Mouse (Mus musculus): Measurements from ENCODE around the gene Fermt2.
"Not testable (repeated sequence)": the region's sequence is repeated elsewhere in the genome, so short reads cannot be mapped to it uniquely, and the experiment has no call there.

Gene Fermt2

DNA sequence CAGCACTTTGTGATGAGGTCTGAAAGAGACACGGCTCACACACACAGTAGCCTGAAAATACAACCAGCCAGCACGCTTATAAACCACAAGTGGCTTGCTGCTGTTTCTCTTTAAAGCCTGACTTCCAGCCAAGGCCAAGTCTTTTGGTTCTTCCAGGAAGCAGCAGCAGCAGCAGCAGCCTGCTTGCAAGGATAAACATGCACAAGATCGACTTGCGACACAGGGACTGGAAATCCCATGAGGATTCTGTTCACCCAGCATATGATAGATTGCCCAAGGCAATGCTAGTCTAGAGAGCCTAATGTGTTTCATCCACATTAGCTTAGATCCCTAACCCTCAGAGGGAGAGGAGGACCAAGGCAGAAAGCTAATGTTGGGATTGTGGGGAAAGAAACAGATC is 22.0 kb downstream of the Fermt2 start:
- CTCF ChIA-PET = no interaction called here

- CTCF ChIA-PET = no interaction called here
Measured at GRCm38 (mm10) chr14:45507447-45507846, 22.5 kb downstream of the Fermt2 start.

GRCm38 (mm10) chr14:45507032-45507431 is 22.9 kb downstream of the Fermt2 start:
- CTCF ChIA-PET = no interaction called here

DNA sequence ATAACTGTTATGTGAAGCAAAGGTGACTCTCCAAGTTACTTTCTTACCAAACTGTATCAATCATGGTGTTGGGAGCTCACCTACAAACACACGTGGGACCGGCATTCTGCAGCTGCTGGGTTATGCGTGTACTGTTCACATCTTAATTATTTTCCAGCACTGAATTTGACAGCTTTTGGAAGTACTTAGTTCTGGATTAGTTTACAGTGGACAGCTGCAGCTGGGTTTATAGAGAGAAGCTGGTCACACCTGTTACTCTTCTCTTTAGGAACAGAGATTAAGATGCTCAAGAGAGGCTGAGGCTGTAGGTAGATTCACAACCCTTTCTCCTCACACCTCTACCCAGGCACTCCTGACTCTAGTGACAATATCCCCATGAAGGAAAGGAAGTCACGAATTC is 23.8 kb downstream of the Fermt2 start:
- CTCF ChIA-PET = no interaction called here

GRCm38 (mm10) chr14:45504422-45505113 is 25.4 kb downstream of the Fermt2 start:
- CTCF ChIA-PET = no interaction called here

DNA sequence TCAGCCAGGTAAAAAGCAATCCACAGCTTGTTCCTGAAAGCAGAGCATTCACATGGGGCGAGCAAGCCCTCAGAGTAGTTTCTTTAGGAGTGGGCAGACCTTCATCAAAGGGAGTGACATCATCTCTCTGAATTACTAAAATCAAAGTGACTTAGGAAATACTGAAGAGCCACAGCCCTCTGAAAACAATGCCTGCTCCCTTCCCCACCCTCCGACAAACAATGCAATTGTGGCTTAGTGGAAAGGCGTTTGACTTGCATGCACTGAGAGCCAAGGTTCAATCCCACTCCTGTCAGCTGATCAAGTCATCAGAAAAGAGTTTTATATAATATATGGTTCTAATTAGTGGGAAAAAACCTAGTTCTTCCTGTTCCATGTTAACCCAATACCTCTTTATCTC is 26.0 kb downstream of the Fermt2 start:
- CTCF ChIA-PET = no interaction called here

GRCm38 (mm10) chr14:45500052-45500451 is 29.9 kb downstream of the Fermt2 start:
- CTCF ChIA-PET = no interaction called here

DNA sequence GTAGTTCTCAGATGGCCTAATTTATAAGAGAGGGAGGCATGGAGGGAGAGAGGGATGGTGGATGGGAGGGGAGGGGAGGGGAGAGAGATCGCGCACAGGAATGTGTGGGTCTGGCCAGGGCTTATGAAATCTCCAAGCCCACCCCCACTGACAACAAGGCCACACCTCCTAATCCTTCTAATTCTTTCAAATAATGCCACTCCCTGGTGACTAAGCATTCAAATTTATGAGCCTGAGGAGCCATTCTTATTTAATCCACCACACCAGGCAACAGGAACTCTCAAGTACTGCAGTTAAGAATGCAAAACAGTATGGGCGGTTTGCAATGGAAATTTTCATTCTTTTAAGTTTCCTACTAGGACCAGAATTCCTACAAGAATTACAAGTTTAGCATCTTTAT is 32.8 kb downstream of the Fermt2 start:
- CTCF ChIA-PET = no interaction called here

DNA sequence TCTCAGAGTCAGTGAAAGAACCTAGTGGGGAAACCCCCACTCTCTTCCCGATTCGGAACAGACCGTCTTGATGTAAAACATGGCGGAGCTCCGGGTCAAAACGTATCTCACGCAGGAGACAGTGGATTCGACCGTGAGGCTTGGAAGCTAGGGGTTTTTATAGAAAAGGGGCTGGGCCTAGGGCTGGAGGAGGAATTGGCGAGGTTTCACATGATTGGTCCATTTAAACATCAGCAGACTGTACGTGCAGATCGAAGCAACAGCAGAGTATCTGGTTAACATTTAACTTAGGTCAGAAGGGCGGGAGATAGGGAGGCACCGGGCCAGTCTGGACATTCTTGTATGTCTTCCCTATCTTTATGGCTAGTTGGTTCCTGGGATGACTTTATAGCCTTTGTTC is 34.1 kb downstream of the Fermt2 start:
- CTCF ChIA-PET = not testable (repeated sequence)

DNA sequence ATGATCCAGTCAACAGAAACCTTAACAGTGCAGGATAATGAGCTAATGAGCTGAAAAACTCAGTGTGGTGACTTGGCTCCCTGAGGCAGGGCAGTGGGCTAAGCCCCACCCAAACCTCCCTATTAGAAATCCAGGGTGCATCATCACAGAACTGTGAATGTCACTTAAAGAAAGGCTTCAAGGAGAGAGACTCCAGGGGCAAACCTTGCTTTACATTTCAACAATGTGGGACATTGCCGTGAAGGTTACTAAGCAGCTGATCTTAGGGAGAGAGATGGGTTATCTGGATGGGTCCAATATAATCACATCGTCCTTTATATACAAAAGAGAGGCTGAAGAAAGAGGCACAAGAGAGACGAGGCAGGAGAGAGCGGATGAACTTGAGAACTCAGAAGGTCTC is 36.0 kb downstream of the Fermt2 start:
- CTCF ChIA-PET = no interaction called here

- CTCF ChIA-PET = no interaction called here
Measured at GRCm38 (mm10) chr14:45492668-45493067, 37.2 kb downstream of the Fermt2 start.

GRCm38 (mm10) chr14:45492038-45492437 is 37.9 kb downstream of the Fermt2 start:
- CTCF ChIA-PET = no interaction called here

DNA sequence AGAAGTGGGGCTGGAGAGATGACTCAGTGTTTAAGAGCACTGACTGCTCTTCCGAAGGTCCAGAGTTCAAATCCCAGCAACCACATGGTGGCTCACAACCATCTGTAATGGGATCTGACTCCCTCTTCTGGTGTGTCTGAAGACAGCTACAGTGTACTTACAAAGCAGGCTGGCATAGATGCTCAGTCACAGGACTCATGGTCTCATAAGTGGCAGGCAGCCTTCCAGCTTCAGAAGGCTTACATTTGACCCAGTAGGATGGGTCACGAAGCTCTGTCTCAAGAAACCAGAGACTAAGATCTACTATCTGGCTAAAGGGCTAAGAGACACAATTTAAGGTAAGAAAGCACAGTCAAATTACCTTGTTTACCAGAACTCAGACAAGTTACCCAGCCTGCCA is 42.7 kb downstream of the Fermt2 start:
- CTCF ChIA-PET = not testable (repeated sequence)

- CTCF ChIA-PET = not testable (repeated sequence)
Measured at GRCm38 (mm10) chr14:45483361-45483760, 46.6 kb downstream of the Fermt2 start.

GRCm38 (mm10) chr14:45478977-45479806 is 50.7 kb downstream of the Fermt2 start:
- CTCF ChIA-PET = no interaction called here

DNA sequence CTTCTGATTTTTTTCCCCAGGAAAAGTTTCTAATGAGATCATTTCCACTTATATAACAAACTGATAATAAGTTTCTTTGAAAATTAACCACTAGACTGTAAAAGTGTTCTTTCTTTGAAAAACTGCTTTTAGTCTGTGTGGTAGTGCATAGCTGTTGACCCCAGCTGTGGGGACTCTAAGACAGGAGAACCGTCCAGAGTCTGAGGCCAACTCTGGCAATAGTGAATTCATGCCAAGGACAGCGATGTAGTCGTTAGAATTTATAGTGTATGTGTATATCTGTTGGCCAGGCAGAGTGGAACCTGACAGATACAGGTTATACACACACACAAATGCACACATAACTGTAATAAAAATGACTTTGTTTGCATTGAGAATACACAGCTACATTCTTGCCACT is 51.4 kb downstream of the Fermt2 start:
- CTCF ChIA-PET = no interaction called here

GRCm38 (mm10) chr14:45477651-45478050 is 52.3 kb downstream of the Fermt2 start:
- CTCF ChIA-PET = no interaction called here

- CTCF ChIA-PET = no interaction called here
Measured at GRCm38 (mm10) chr14:45476990-45477389, 52.9 kb downstream of the Fermt2 start.

DNA sequence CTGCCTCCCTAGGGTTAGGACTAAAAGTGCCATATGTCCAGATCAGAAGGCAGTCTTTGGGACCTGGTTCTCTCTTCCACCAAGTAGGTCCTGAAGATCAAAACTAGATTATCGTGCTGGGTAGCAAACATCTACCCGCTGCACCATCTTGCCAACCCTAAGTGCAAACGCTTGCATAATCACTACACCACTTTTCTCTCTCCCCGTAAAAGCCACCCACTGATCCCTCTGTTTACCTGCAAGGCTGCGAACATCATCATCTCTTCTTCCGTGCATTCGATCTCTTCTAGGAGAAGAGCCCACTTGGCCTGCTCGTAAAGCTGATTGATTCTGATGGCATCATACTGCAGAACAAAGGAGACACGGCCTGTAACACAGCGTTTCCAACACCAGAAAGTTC is 57.4 kb downstream of the Fermt2 start:
- CTCF ChIA-PET = no interaction called here

DNA sequence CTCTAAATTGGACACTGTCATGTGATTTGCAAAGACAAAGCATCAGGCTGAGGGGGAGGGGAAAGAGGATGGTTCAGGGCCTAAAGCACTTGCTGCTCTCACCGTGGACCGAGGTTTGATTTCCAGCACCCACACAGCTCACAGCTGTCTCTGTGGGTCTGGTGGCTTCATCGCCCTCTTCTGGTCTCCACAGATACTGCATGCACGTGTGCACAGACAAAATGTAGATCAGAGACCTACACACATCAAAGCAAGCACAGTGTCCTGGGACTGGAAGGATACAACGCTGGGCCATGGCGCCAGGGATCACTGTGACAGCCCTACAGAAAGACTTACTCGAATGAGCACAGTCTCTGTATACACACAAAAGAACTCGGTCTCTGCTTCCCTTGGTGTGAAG is 60.5 kb downstream of the Fermt2 start:
- CTCF ChIA-PET = no interaction called here

DNA sequence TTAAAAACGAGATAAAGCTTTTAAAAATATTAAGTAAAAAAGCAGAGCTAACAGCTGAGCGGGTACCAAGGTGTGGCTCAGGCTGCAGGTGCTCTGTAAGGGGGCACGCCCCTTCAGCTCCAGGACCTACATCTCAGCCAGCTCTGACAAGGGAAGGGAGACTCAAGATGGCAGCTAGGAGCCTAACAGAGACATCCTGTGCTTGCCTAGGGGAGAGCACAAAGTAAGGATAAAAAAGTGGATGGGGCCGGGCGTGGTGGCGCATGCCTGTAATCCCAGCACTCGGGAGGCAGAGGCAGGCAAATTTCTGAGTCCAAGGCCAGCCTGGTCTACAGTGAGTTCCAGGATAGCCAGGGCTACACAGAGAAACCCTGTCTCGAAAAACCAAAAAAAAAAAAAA is 63.5 kb downstream of the Fermt2 start:
- CTCF ChIA-PET = not testable (repeated sequence)

GRCm38 (mm10) chr14:45464036-45465035 is 65.6 kb downstream of the Fermt2 start:
- CTCF ChIA-PET = no interaction called here

GRCm38 (mm10) chr14:45463599-45463998 is 66.3 kb downstream of the Fermt2 start:
- CTCF ChIA-PET = no interaction called here
